Mouse (Mus musculus) urinary bladder, postnatal 4 days (tissue): Measurements from ENCODE around the gene 4921507P07Rik.
"Not testable (repeated sequence)": the region's sequence is repeated elsewhere in the genome, so short reads cannot be mapped to it uniquely, and the experiment has no call there.

ENCODE experiments used
- DNase-seq, 2 experiments: peaks; one replicate each; pipeline ENCODE4 v3.0.0; 2021 to 2022; ENCODE audit warnings: low spot score in 2 of 2

The 4921507P07Rik gene

GRCm38 (mm10) chr6:50557566-50557965 lies 38.9 kb downstream of the 4921507P07Rik start:
- DNase-seq: no peak

GRCm38 (mm10) chr6:50554223-50554622 lies 42.2 kb downstream of the 4921507P07Rik start:
- DNase-seq: not testable (repeated sequence)

GRCm38 (mm10) chr6:50552881-50553518 lies 43.4 kb downstream of the 4921507P07Rik start:
- no peak for DNase-seq

GRCm38 (mm10) chr6:50549791-50550190 lies 46.6 kb downstream of the 4921507P07Rik start:
- DNase-seq: no peak

- no peak for DNase-seq
These were observed 47.4 kb downstream of the 4921507P07Rik start for GRCm38 (mm10) chr6:50549051-50549450.

GRCm38 (mm10) chr6:50545412-50546043 lies 50.9 kb downstream of the 4921507P07Rik start:
- DNase-seq: no peak

- no peak for DNase-seq
These were observed 53.9 kb downstream of the 4921507P07Rik start for GRCm38 (mm10) chr6:50542535-50542934.

- DNase-seq: peak in 1 of 2 experiments; percentile 32
These were observed 56.8 kb downstream of the 4921507P07Rik start for GRCm38 (mm10) chr6:50539641-50540040.

GRCm38 (mm10) chr6:50536461-50536892 lies 60.0 kb downstream of the 4921507P07Rik start:
- DNase-seq: peak; percentile 67 to 80

- no peak for DNase-seq
These were observed 61.1 kb downstream of the 4921507P07Rik start for GRCm38 (mm10) chr6:50535346-50535745.

- no peak for DNase-seq
These were observed 64.5 kb downstream of the 4921507P07Rik start for GRCm38 (mm10) chr6:50531920-50532319.

- no peak for DNase-seq
These were observed 65.4 kb downstream of the 4921507P07Rik start for GRCm38 (mm10) chr6:50531003-50531402.

GRCm38 (mm10) chr6:50529194-50529593 lies 67.2 kb downstream of the 4921507P07Rik start:
- DNase-seq: no peak

GRCm38 (mm10) chr6:50527416-50527815 lies 69.0 kb downstream of the 4921507P07Rik start:
- DNase-seq: no peak

- DNase-seq: peak in 1 of 2 experiments; percentile 73
These were observed 69.8 kb downstream of the 4921507P07Rik start for GRCm38 (mm10) chr6:50526597-50527024.

GRCm38 (mm10) chr6:50525846-50526245 lies 70.6 kb downstream of the 4921507P07Rik start:
- no peak for DNase-seq

- no peak for DNase-seq
These were observed 72.1 kb downstream of the 4921507P07Rik start for GRCm38 (mm10) chr6:50524261-50524896.
